Mouse (Mus musculus) kidney, adult 11 months (tissue): ENCODE data around the gene Cpeb4.
"Not testable (repeated sequence)": the region's sequence is repeated elsewhere in the genome, so short reads cannot be mapped to it uniquely, and the experiment has no call there.

ENCODE experiments used
- DNase-seq: peaks from one replicate; pipeline ENCODE4 v3.0.0; 2022

Cpeb4 gene

GRCm38 (mm10) chr11:31871911-31872310, at the start of gene Cpeb4:
TSS of gene Cpeb4 (plus strand) at chr11:31872211.
- DNase-seq, result no peak

- DNase-seq, result no peak
Measured at GRCm38 (mm10) chr11:31822556-31822955, 49.5 kb upstream of the Cpeb4 start.

- no peak for DNase-seq
Measured at GRCm38 (mm10) chr11:31823513-31823912, 48.5 kb upstream of the Cpeb4 start.

GRCm38 (mm10) chr11:31824504-31825166, 47.4 kb upstream of the Cpeb4 start:
- peak; percentile 98 for DNase-seq

GRCm38 (mm10) chr11:31828011-31828770, 43.8 kb upstream of the Cpeb4 start:
- DNase-seq, result peak; percentile 95

GRCm38 (mm10) chr11:31828771-31829072, 43.3 kb upstream of the Cpeb4 start:
- no peak for DNase-seq

- DNase-seq, result peak; percentile 79
Measured at GRCm38 (mm10) chr11:31830213-31831151, 41.5 kb upstream of the Cpeb4 start.

- no peak for DNase-seq
Measured at GRCm38 (mm10) chr11:31831451-31831850, 40.6 kb upstream of the Cpeb4 start.

GRCm38 (mm10) chr11:31831983-31832382, 40.0 kb upstream of the Cpeb4 start:
- DNase-seq, result no peak

GRCm38 (mm10) chr11:31832439-31832980, 39.5 kb upstream of the Cpeb4 start:
- no peak for DNase-seq

- no peak for DNase-seq
Measured at GRCm38 (mm10) chr11:31833506-31833905, 38.5 kb upstream of the Cpeb4 start.

GRCm38 (mm10) chr11:31835352-31835751, 36.7 kb upstream of the Cpeb4 start:
- DNase-seq, result no peak

GRCm38 (mm10) chr11:31837243-31837642, 34.8 kb upstream of the Cpeb4 start:
- no peak for DNase-seq

GRCm38 (mm10) chr11:31837753-31838152, 34.3 kb upstream of the Cpeb4 start:
- DNase-seq, result no peak

- peak; percentile 96 for DNase-seq
Measured at GRCm38 (mm10) chr11:31838442-31839083, 33.4 kb upstream of the Cpeb4 start.

GRCm38 (mm10) chr11:31839084-31839460, 32.9 kb upstream of the Cpeb4 start:
- DNase-seq, result no peak

GRCm38 (mm10) chr11:31842171-31842959, 29.6 kb upstream of the Cpeb4 start:
- no peak for DNase-seq

- no peak for DNase-seq
Measured at GRCm38 (mm10) chr11:31843177-31843833, 28.7 kb upstream of the Cpeb4 start.

- DNase-seq, result no peak
Measured at GRCm38 (mm10) chr11:31843834-31844188, 28.2 kb upstream of the Cpeb4 start.

- not testable (repeated sequence) for DNase-seq
Measured at GRCm38 (mm10) chr11:31845111-31845510, 26.9 kb upstream of the Cpeb4 start.

- no peak for DNase-seq
Measured at GRCm38 (mm10) chr11:31846771-31847468, 25.1 kb upstream of the Cpeb4 start.
